Mouse (Mus musculus) olfactory bulb, adult 2 months (tissue): ENCODE measurements around the gene Hipk3. TPM values are rescaled to one million over a fixed set of nuclear protein-coding genes. Genes with fewer than 3 reads are reported as not detected.

Source experiments
- H3K27ac ChIP-seq: fragments of 200-500 bp; 2 replicates; pipeline ENCODE4 v1.5.1; 2012; ENCODE audit warnings: low read depth, low read length; ENCODE audit not compliant: insufficient read depth
- H3K4me1 ChIP-seq: fragments of 200-500 bp; 2 replicates; pipeline ENCODE4 v1.6.1; 2012; ENCODE audit warnings: low read length; ENCODE audit not compliant: control insufficient read depth, insufficient read depth
- H3K4me3 ChIP-seq: fragments of 200-500 bp; 2 replicates; pipeline ENCODE4 v1.5.1; 2012; ENCODE audit warnings: mild to moderate bottlenecking, low read depth, low read length, moderate library complexity; ENCODE audit not compliant: insufficient read depth
- CTCF ChIP-seq: fragments of 200-500 bp; IDR thresholded peaks from 2 replicates; pipeline ENCODE4 v1.5.1; 2012; ENCODE audit warnings: low read depth, mild to moderate bottlenecking, low read length, moderate library complexity; ENCODE audit not compliant: insufficient read depth
- POLR2A ChIP-seq: fragments of 200-500 bp; IDR thresholded peaks from 2 replicates; pipeline ENCODE4 v1.6.1; 2012; ENCODE audit warnings: mild to moderate bottlenecking, low read depth, low read length, moderate library complexity; ENCODE audit not compliant: insufficient read depth
- WGBS: fragments of 180-500 bp; shearing (Covaris S2); methylation state at CpG from one replicate; pipeline ENCODE4 v1.1.7; 2018; 5-methylcytosine and 5-hydroxymethylcytosine counted together
- polyA plus RNA-seq: library from polyadenylated mRNA; stranded (reverse); fragments of >200 nt; gene quantifications from 2 replicates; pipeline ENCODE4 v1.2.4, GENCODE M21; 2012; ENCODE audit warnings: low replicate concordance; ENCODE audit not compliant: missing spikeins, insufficient read depth, insufficient read length

Hipk3 gene
- polyA plus RNA-seq, 1 experiment = not detected

DNA sequence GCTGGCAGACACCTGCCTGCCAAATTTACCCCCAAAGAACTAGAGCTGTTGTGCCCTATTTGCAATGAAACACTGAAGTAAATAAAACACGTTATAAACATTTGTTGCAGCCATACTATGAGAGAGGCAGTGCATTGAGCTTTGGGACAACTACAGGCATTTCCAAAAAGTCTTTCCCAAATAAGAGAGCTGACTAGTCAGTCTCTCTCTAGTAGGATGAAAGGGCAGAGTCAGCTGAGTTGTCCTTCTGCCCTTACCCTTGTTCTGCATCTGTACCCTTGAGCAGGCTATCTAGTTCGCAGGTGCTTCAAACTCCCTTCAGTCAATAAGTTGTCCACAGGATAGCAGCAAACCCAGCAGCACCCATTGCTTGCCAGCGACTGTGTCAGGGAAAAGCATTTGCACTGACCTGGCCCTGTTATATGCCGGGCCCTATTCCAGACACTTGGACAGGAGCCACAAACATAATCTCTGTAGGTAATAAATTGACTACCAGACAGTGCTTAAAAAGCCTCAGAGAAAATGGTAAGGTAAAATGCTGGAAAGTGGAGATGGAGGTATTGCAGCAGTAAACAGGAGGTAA is 83.2 kb downstream of the Hipk3 start, which contains the start of gene D430041D05Rik:
TSS of gene D430041D05Rik (minus strand) at position 51 of the 583 bp plus-strand sequence.
- Histone ChIP-seq H3K4me1 (peaks cover 9% of the 10 kb centered on the region), H3K27ac (peak within 1 kb of the TSS; percentile 28; the same call in 1 of the 2 replicates), H3K4me3 (peak within 1 kb of the TSS; percentile 65)
- WGBS = 65% methylated on average over 4 of the region's 4 CpGs
- no peak for TF ChIP-seq POLR2A

DNA sequence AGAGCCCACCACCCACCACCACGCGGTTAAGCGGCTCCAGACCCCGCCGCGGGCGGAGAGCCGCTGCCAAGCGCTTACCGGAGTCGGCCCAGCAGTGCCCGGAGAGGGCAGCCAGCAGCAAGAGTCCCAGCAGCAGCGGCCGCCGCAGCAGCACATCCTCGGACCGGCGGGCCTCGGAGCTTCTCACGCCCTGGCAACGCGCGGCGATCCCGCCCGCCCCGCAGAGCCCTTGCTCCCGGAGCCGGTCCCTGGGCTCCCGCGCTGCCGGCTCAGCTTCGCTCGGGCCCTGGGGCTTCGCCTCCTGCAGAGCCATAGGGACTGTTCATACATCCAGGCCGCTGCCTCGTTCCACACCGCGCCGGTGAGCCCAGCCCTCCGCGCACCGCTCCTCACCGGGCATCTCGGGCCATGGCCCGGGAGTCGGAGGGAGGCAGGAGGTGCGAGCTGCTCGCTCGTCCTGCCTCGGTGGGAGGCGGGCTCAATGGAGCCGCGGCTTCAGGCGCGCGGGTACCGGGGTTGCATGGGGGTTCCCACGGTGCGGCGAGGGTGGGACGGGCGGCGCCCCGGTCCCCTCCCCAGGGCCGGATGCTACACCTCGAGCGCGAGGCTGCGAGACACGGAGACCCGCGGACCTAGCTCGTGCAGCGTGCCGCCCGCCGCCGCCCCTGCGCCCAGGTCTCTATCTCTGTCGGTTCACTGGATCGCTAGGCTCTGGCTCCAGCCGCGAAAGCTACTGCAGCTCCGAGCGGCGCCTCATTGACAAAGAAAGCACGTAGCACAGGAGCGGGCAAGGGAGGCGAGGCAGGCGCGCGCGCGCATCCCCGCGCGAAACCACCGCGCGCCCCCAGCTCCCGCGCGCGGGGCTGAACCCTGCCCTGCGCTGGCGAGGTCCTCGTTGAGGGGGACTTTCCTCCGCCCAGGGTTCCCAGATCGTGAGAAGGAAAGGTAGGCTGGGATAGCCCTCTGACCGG is 84.1 kb downstream of the Hipk3 start:
- WGBS = under 1% methylated on average over 111 of the region's 111 CpGs
- peak overlapping the region; percentile 65 for H3K4me3 ChIP-seq
- H3K27ac ChIP-seq = peak overlapping the region; percentile 28; the same call in 1 of the 2 replicates
- no peak for TF ChIP-seq CTCF
- peak; percentile 52; the same call in 1 of the 2 replicates for TF ChIP-seq POLR2A
- peaks cover 9% of the 10 kb centered on the region for H3K4me1 ChIP-seq

DNA sequence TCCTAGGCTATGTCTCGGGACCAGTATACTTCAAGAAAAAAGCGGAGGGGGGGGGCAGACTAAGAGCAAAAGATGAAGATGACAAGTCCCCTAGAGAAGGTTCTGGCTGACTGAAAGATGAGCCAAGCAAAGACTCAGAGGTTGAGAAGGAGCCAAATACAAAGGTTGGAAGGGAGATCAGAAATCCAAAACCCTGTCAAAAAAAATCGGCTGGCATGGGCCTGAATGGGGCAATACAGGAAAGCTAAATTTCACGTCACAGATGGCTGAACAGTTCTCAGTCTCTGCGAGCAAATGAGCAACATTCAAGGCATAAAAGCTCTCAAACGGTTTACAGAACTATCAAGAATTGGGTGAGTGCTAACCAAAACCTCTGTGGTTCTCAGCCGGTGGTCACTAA is 85.9 kb downstream of the Hipk3 start:
- Histone ChIP-seq H3K4me3 (no peak overlapping the region), H3K27ac (no peak overlapping the region), H3K4me1 (peaks cover 9% of the 10 kb centered on the region)
- 72% methylated on average over 7 of the region's 7 CpGs for WGBS
- TF ChIP-seq POLR2A (no peak), CTCF (no peak)

DNA sequence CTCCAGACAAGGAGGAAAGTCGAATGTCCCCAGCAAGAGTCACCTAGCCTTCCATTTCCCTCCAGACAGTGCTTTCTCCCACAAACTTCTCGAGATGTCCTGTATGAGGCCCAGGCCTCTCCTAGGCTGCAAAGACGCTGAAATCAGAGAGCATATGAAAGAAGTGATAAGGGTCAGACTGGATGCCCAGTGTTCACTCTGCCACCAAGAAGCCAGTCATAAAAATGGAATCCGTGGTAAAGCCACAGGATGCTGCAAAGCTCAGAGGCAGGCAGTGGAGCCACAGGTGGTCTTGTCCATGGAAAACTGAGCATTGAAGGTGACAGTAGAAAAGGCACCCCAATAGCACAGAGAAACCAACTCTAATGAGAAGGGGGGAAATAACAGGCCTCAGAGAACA is 86.3 kb downstream of the Hipk3 start:
- 76% methylated on average over 4 of the region's 4 CpGs for WGBS
- Histone ChIP-seq H3K4me3 (no peak overlapping the region), H3K4me1 (peaks cover 9% of the 10 kb centered on the region), H3K27ac (no peak overlapping the region)
- TF ChIP-seq CTCF = no peak
- no peak for TF ChIP-seq POLR2A

GRCm38 (mm10) chr2:104404036-104404435 is 90.2 kb downstream of the Hipk3 start:
- WGBS = 89% methylated on average over 6 of the region's 6 CpGs
- peaks cover 5% of the 10 kb centered on the region; the same call in 1 of the 2 replicates for H3K4me1 ChIP-seq
- no peak overlapping the region for H3K27ac ChIP-seq
- TF ChIP-seq POLR2A = no peak
- no peak for TF ChIP-seq CTCF
- no peak overlapping the region for H3K4me3 ChIP-seq

GRCm38 (mm10) chr2:104398651-104399290 is 95.5 kb downstream of the Hipk3 start:
- Histone ChIP-seq H3K4me1 (peaks cover 8% of the 10 kb centered on the region), H3K27ac (no peak overlapping the region), H3K4me3 (no peak overlapping the region)
- 87% methylated on average over 6 of the region's 6 CpGs for WGBS
- TF ChIP-seq POLR2A (no peak), CTCF (no peak)

GRCm38 (mm10) chr2:104395961-104396360 is 98.3 kb downstream of the Hipk3 start:
- Histone ChIP-seq H3K4me1 (peaks cover 10% of the 10 kb centered on the region), H3K27ac (no peak overlapping the region), H3K4me3 (no peak overlapping the region)
- TF ChIP-seq CTCF = no peak
- no peak for TF ChIP-seq POLR2A
- 88% methylated on average over 9 of the region's 9 CpGs for WGBS

GRCm38 (mm10) chr2:104394769-104395168 is 99.5 kb downstream of the Hipk3 start:
- no peak overlapping the region for H3K4me3 ChIP-seq
- no peak overlapping the region for H3K27ac ChIP-seq
- H3K4me1 ChIP-seq = peaks cover 10% of the 10 kb centered on the region
- TF ChIP-seq CTCF (no peak), POLR2A (no peak)
- 59% methylated on average over 2 of the region's 2 CpGs for WGBS
